Comparison of ENCODE assay signal across 23 mouse cellular contexts in the genomic region with DNA sequence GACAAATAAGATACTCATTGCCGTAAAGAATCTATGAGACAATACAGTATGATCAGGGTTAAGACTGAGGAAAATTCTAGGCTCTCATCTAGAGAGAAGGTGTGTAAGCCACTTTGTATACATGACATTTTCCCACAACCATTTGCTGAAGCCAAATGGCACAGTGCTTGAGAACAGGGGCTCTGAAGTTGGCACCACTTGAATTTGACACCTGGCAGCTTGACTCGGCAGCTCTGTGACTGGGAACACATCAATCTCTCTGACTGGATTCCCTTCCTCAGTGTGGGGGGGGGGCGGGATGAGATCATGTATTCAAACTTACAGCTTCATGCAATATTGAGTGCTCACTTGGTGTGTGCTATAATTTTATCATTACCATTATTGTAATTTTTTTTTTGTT.
DNase-seq lines count a peak whose midpoint lies in the region; ATAC-seq and TF ChIP-seq lines count a peak whose summit lies in the region.
"Had no signal": no experiment of that assay in that cellular context is flagged by ENCODE, and none has a peak within 500 bp of the region (broad histone marks: within the 10 kb centered on the region; RNA-seq: fewer than 3 reads in every experiment).

No protein-coding gene starts in this region.

- no peaks in the 10 kb centered on the region for H3K27me3 ChIP-seq in forebrain, embryonic 13.5 days
- H3K27me3 ChIP-seq in forebrain, embryonic 10.5 days (ENCODE audit: poor library complexity, severe bottlenecking) = no peaks in the 10 kb centered on the region
- H3K27me3 ChIP-seq in forebrain, postnatal 0 days (ENCODE audit: insufficient read depth, low read length) = no peaks in the 10 kb centered on the region
- H3K27me3 ChIP-seq in forebrain, embryonic 15.5 days = no peaks in the 10 kb centered on the region
- H3K27me3 ChIP-seq: CH12.LX; embryonic facial prominence, embryonic 12.5 days; Patski had no signal

- H3K4me2 ChIP-seq in forebrain, embryonic 13.5 days = no peak overlapping the region
- H3K4me2 ChIP-seq in forebrain, postnatal 0 days (ENCODE audit: low read depth) = no peak overlapping the region
- H3K4me2 ChIP-seq in forebrain, embryonic 15.5 days (replicated peaks) = no peak overlapping the region
- H3K4me2 ChIP-seq: embryonic facial prominence, embryonic 12.5 days had no signal

- H3K9me3 ChIP-seq in forebrain, embryonic 13.5 days (replicated peaks) = no peaks in the 10 kb centered on the region
- H3K9me3 ChIP-seq in forebrain, embryonic 10.5 days = no peaks in the 10 kb centered on the region
- no peaks in the 10 kb centered on the region for H3K9me3 ChIP-seq in forebrain, postnatal 0 days (ENCODE audit: low read length)
- no peaks in the 10 kb centered on the region for H3K9me3 ChIP-seq in forebrain, embryonic 15.5 days
- H3K9me3 ChIP-seq: embryonic facial prominence, embryonic 10.5 days; embryonic facial prominence, embryonic 12.5 days had no signal

- no peak for DNase-seq in forebrain, embryonic 10.5 days (ENCODE audit: extremely low spot score, low spot score)
- DNase-seq in forebrain, postnatal 0 days = peak; percentile 36
- DNase-seq in layer of hippocampus, adult 2 months (ENCODE audit: low spot score in 2 of 2) = peak; percentile 18 to 23
- no peak for DNase-seq in layer of hippocampus, postnatal 25 days (ENCODE audit: extremely low spot score in 1 of 2, low spot score in 1 of 2)
- DNase-seq in layer of hippocampus, adult 9-11 months = peak; percentile 22
- DNase-seq in cerebellum, adult 9-11 months = no peak
- DNase-seq: adrenal gland, adult 8-10 months; adrenal gland, postnatal 14 days; adrenal gland, postnatal 36 days; B cell, adult 2 months; cerebellum, adult 11 months; cerebellum, adult 18-20 months; cerebellum, adult 8-10 months had no signal

- ATAC-seq in forebrain, embryonic 13.5 days = 0 out of 2 replicates have a peak, but pooled peaks have one; percentile 21
- peak; percentile 37; the same call in 1 of the 2 replicates for ATAC-seq in forebrain, postnatal 0 days
- no peak; the same call in 1 of the 2 replicates for ATAC-seq in forebrain, embryonic 15.5 days (replicated peaks)
- ATAC-seq: activated CD4-positive, CD25-positive, alpha-beta regulatory T cell, adult 4 months; CD4-positive, CD25-positive, alpha-beta regulatory T cell, adult 4 months; forebrain, embryonic 16.5 days; Patski had no signal

- no peaks in the 10 kb centered on the region for H3K36me3 ChIP-seq in forebrain, embryonic 13.5 days (ENCODE audit: poor library complexity, severe bottlenecking)
- no peaks in the 10 kb centered on the region for H3K36me3 ChIP-seq in forebrain, embryonic 10.5 days (replicated peaks)
- no peaks in the 10 kb centered on the region for H3K36me3 ChIP-seq in forebrain, postnatal 0 days (ENCODE audit: insufficient read depth)
- no peaks in the 10 kb centered on the region for H3K36me3 ChIP-seq in forebrain, embryonic 15.5 days
- H3K36me3 ChIP-seq: embryonic facial prominence, embryonic 10.5 days; embryonic facial prominence, embryonic 12.5 days; G1E had no signal

- no peak for TF ChIP-seq CTCF in forebrain, postnatal 0 days (IDR thresholded peaks at IDR 0.05; ENCODE audit: low read depth)
- TF ChIP-seq CTCF in layer of hippocampus, adult 2 months (conservative IDR thresholded peaks at IDR 0.05) = no peak

- 82% methylated on average over 3 of the region's 3 CpGs for WGBS in forebrain, embryonic 13.5 days
- WGBS in forebrain, embryonic 10.5 days = 92% methylated on average over 3 of the region's 3 CpGs
- WGBS in forebrain, postnatal 0 days = 77% methylated on average over 3 of the region's 3 CpGs
- 77% methylated on average over 3 of the region's 3 CpGs for WGBS in forebrain, embryonic 15.5 days

- no peak overlapping the region for H3K9ac ChIP-seq in forebrain, embryonic 13.5 days
- no peak overlapping the region for H3K9ac ChIP-seq in forebrain, postnatal 0 days
- no peak overlapping the region for H3K9ac ChIP-seq in forebrain, embryonic 15.5 days (replicated peaks)
- H3K9ac ChIP-seq: embryonic facial prominence, embryonic 12.5 days had no signal

- H3K27ac ChIP-seq in forebrain, embryonic 13.5 days = no peak overlapping the region
- no peak overlapping the region for H3K27ac ChIP-seq in forebrain, embryonic 10.5 days
- no peak overlapping the region for H3K27ac ChIP-seq in forebrain, postnatal 0 days (ENCODE audit: low read depth, low read length)
- no peak overlapping the region for H3K27ac ChIP-seq in forebrain, embryonic 15.5 days (replicated peaks)
- H3K27ac ChIP-seq in layer of hippocampus, adult 2 months = no peak overlapping the region
- H3K27ac ChIP-seq: embryonic facial prominence, embryonic 10.5 days; embryonic facial prominence, embryonic 12.5 days had no signal

- 0 out of 2 replicates have a peak, but pooled peaks cover 2% of the 10 kb centered on the region for H3K4me1 ChIP-seq in forebrain, embryonic 13.5 days
- 0 out of 2 replicates have a peak, but pooled peaks cover 3% of the 10 kb centered on the region for H3K4me1 ChIP-seq in forebrain, embryonic 10.5 days
- H3K4me1 ChIP-seq in forebrain, postnatal 0 days (ENCODE audit: insufficient read depth) = no peaks in the 10 kb centered on the region
- H3K4me1 ChIP-seq in forebrain, embryonic 15.5 days = 0 out of 2 replicates have a peak, but pooled peaks cover 3% of the 10 kb centered on the region
- H3K4me1 ChIP-seq: embryonic facial prominence, embryonic 12.5 days had no signal

- no peak overlapping the region for H3K4me3 ChIP-seq in forebrain, embryonic 13.5 days
- H3K4me3 ChIP-seq in forebrain, embryonic 10.5 days = no peak overlapping the region
- no peak overlapping the region for H3K4me3 ChIP-seq in forebrain, postnatal 0 days (ENCODE audit: low read depth, low read length)
- no peak overlapping the region for H3K4me3 ChIP-seq in forebrain, embryonic 15.5 days
- H3K4me3 ChIP-seq in layer of hippocampus, adult 2 months = no peak overlapping the region
- H3K4me3 ChIP-seq: embryonic facial prominence, embryonic 10.5 days; embryonic facial prominence, embryonic 12.5 days had no signal

Comparison
In these comparisons a context has a peak if more than half of its experiments do, and no peak if none do; other contexts are left out.
1. DNase-seq: peak in forebrain, postnatal 0 days (single experiment), layer of hippocampus, adult 2 months (2 of 2) and layer of hippocampus, adult 9-11 months (single experiment); none in forebrain, embryonic 10.5 days (single experiment), layer of hippocampus, postnatal 25 days (0 of 2) and cerebellum, adult 9-11 months (single experiment).